Mouse (Mus musculus) cerebellum, adult 11 months (tissue): ENCODE data around the gene Pnpla2.
"Not testable (repeated sequence)": the region's sequence is repeated elsewhere in the genome, so short reads cannot be mapped to it uniquely, and the experiment has no call there.

Experiments
- DNase-seq: peaks from one replicate; pipeline ENCODE4 v3.0.0; 2022

Pnpla2 gene

DNA sequence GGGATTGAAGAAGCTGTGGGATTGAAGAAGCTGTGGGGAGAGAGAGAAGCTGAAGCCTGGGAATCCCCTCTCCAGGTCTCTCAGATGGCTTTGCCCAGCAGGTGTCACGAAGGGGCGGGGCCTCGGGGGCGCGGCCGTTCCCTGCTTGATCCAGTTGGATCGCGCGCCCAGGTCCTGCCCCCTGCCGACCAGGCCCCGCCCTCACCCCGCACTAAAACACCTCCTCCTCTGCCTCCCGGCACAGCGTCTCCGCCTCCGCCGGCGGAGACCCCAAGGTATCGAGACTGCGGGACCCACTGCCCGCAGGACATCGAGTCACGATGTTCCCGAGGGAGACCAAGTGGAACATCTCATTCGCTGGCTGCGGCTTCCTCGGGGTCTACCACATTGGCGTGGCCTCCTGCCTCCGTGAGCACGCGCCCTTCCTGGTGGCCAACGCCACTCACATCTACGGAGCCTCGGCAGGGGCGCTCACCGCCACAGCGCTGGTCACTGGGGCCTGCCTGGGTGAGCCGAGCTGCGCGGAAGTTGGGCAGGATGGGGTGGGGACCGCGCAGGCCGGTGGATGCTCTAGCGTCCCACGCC is at the start of gene Pnpla2:
Gene Pnpla2, plus strand, starts transcription at position 232 of the 585 bp plus-strand sequence.
- peak; percentile 88 for DNase-seq

DNA sequence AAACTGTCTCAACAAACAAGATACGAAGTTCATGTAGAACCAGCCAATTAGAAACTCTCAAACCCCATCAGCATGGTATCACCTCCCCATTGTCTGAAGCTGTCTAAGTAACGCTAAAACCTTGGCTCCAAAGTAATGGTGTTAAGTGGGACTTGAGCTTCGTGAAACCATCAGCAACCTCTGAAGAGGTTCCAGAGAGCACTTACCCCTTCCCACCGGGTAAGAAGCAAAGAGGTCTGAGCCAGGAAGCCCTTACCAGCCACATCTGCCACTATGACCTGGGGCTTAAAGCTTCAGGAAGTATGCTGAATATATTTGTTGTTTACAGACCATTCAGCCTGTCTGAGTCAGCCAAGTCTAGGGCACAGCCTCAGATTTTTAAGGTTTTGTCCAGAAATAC is 49.5 kb upstream of the Pnpla2 start:
- no peak for DNase-seq

DNA sequence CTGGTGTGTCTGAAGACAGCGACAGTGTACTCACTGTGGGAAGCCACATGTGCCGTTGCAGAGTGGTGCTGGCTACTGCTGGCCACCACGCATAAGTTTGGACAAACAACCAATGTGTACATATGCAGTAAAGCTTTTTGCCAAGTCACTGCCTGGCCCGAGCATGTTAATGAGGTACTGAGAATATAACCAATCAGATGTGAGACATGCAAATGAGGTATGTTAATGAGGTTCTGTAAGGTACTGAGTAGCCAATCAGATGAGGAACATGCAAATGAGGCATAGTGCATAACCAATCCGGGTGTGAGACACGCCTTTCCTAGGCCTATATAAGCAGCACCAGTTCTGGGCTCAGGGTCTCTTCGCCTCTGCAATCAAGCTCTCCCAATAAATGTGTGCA is 47.3 kb upstream of the Pnpla2 start:
- not testable (repeated sequence) for DNase-seq

DNA sequence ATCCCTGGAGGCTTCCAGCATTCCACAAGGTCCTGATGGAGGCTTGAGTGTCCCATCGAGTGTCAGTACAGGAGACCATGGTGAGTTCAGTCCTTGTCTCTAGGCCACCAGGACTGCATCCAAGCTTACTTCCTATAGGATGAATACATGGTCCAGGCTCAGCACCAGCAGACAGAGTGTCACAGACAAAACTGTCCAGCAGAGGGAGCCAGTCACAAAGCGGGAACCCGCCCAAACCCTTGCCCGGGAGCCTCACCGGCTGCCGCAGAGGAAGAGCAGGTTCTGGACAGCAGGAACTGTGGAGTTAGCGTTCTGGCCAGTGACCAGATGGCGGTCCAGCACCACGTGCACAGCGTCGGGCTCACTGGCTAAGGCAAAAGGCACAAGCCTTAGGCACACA is 46.2 kb upstream of the Pnpla2 start:
- DNase-seq = peak; percentile 94

DNA sequence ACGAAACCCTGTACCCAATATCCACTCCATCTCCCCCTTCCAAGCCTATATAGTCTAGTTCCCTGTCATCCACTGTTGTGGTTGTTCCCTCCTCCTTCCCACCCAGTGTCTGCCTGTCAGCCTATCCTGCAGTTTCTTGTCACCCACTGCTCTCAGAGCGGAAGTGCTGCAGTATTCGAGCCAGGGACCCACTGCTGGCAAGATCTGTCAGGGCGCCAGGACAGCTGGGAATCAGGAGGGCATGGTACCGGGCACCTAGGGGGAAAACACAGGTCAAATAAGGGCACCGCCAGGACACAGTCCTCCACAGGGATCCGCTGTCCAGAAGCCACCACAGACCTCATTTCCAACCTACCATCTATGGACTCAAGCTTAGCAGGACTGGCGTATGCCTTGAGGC is 44.4 kb upstream of the Pnpla2 start:
- DNase-seq = peak; percentile 37

DNA sequence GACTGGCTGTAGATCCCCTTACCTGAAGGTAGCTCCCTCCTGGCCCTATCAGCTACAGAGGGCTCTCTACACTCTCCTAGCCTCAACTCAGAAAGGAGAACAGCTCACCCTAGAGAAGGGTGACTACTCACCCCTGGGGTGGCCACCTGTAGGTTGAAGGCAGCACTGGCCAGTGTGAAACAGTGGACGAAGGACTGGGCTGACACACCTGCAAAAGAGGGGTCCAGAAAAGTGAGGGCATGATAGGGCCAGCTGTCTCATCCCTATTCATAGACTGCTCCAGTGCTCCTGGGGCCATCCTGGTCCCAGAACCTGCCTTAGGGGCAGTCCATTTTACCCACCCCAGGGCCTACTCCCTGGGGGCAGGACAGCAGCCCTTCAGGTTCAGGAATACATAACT is 43.3 kb upstream of the Pnpla2 start:
- no peak for DNase-seq

DNA sequence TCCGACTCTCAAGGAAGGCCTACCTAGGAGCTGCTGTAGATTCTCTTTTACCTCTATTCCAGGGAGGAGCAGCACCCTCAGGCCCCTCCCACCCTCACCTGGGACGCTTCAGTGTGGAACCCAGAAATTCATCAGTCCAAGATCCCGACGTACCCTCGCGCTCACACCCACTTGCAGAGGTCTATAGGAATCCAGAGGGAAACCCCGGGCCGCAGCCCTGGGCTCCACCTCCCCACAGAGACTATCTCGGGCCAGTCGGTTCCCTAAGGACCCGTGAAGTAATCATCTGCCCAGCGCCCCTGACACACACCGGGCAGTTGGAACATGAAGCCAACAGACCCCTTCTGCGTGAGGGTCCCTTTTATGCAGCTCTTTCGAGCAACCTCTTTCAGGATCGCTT is 41.7 kb upstream of the Pnpla2 start:
- DNase-seq = peak; percentile 46

DNA sequence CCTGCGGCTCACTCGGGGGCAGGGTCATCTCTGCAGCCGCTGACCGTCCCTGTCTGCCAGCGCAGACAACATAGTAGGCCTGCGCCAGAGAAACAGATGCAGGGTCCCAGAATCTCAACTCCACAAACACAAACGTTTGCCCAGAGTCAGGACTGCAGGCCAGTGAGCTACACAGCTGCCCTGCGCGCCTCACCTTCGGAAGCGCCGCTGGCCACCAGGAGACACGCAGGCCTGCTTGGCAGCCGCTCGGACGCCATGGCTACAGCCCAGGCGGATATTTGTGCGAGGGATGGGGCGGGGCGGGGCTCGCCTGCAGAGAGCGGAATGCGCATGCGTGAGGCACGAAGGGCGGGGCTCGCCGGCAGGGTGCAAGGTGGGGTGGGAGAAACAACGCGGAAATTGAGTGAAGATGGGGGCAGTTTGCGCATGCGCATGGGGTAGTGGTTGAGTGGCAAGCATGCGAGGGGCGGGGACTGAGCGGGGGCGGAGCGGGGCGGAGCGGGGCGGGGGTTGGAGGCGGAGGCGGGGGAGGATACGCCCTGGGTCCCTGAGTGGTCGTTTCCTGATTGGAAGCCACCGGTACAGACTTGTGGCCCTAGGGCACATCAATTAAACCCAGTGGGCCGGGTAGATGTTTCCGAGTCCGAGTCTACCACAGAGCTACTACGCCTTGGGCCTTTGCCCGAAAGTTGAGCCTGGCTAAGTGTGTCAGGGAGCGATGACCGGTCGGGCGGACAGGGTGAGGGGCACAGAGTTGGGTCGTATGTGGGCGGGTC is 41.0 kb upstream of the Pnpla2 start, which contains the start of gene Gatd1:
Gene Gatd1, minus strand, starts transcription at position 328 of the 776 bp plus-strand sequence.
- DNase-seq = peak; percentile 99

DNA sequence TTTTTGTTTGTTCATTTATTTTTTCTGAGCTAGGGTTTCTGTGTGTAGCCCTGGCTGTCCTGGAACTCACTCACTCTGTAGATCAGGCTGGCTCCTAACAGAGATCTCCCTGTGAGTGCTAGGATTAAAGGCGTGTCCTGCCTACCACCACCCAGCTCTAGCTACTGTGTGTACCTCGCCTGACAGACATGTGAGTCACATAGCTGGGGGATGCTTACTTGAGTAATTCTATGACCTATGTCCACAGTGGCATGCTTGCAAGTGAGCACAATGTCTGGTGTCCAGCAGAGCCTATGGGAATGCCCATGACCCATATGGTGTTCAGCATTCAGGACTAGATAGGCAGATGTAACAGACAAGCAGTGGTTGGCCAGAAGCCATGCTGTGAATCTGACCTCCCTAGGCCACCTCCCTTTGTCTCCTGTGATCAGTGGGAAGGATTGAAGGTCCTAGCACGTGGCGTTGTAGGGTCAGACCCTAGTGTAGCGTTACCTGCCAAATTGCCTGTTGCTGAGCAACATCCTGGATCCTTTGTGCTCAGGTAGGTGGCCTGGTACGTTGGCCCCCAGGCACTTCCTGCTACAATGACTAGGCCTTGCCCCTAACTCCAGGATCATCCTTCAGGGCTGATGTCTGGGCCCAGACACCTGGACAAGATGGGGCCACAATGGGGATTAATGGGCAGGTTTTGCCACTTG is 38.7 kb upstream of the Pnpla2 start:
- peak; percentile 32 for DNase-seq

DNA sequence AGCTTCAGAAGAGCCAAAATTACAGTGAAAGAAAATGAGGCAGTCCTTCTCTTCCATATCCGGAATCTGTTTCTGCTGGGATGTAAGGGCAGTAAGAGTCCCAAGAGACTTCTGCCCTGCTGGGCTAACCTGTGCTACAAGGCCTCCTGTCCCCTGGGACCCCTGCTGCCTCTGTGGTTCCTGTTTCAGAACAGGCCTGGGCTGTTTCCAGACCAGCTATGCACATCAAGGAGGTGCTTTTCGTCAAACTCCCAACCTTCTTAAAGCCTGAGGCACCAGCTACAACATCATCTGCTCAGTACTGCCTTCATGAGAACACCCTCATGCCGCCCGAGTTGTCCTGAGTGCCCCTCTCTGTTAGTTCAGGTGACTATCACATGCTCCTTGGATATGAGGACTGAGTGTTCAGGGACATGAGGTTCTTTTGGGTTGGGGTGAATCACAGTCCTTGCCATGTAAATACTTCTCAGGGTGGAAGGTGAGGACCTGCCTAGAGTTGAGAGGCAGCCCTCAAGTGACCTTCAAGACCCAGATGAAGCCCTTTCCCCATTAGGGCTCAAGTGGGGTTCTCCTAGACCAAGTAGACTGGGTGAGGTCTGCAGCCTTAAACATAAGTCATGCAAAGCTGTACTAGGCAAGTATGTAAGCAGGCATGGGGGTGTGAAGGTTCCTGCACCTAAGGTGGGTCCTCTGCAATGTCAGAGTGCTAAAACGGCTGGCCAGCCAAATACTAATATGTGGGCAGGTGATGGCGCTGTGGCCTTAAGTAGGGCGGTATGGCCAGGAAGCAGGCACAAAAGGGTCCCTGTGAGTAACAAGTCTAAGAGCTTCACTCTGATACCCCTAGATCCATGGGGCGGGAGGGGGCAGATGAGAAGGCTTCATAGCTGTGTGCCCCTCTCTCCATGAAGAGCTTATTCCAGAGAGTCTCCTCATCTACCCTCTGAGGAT is 37.0 kb upstream of the Pnpla2 start:
- DNase-seq = no peak

DNA sequence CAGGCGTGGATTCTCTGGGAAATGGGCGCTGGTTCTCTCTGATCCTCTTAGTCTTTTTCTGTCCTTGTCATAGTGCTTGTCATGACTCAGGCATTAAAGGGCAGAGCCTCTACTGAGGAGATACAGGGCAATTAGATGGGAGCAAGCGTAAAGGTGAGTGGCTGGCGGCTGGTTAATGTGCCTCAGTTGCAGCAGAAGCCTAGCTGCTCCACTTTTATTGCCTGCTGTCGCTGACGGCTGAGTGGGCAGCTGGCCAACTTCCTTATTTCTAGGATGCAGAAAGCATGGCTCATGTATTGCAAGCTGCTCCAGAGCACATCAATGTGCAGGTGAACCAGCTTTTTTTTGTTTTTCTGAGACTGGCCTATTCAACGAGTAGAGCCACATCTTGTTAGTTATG is 36.0 kb upstream of the Pnpla2 start:
- peak; percentile 33 for DNase-seq

DNA sequence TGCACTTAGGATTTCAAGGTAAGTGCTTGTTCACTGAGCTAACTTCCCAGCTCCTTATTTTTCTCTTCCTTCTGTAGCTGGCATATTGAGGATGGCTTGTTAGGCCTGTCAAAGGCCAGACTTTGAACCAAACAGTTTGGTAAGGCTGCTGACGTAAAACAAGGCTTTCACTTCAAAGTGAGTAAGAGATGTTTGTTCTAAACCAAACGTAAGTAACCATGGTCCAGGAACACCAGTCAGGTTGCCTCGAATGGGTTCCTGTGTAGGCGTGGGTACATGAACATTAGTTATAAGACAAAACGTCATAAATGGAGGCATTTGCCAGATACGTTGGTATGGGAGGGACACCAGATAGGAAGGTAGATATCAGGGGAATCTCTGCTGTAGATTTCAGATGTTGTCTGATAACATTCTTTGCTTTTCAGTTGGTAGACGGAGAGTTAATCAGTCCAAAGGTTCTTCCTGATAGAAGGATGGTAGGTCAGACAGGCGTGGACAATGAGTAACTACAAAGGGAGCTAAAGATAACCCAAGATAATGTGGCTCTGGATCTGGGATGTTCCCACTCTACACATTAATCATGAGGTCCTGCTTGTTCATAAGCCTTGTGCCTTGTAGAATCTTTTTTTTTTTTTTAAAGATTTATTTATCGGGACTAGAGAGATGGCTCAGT is 34.8 kb upstream of the Pnpla2 start:
- no peak for DNase-seq

DNA sequence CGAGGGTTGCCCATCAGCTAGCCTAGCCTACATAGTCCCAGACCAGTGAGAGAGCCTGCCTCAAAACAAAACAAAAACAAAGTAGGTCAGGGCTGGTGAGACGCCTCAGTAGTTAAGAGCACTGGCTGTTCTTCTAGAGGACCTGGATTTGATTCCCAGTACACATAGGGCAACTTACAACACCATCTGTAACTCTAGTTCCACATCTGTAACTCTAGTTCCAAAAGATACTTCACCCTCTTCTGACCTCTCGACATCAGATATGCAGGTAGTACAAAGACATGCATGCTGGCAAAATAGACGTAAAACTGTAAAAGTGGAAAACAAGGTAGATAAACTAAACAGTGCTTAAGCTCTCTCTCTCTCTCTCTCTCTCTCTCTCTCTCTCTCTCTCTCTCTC is 31.2 kb upstream of the Pnpla2 start:
- no peak for DNase-seq

DNA sequence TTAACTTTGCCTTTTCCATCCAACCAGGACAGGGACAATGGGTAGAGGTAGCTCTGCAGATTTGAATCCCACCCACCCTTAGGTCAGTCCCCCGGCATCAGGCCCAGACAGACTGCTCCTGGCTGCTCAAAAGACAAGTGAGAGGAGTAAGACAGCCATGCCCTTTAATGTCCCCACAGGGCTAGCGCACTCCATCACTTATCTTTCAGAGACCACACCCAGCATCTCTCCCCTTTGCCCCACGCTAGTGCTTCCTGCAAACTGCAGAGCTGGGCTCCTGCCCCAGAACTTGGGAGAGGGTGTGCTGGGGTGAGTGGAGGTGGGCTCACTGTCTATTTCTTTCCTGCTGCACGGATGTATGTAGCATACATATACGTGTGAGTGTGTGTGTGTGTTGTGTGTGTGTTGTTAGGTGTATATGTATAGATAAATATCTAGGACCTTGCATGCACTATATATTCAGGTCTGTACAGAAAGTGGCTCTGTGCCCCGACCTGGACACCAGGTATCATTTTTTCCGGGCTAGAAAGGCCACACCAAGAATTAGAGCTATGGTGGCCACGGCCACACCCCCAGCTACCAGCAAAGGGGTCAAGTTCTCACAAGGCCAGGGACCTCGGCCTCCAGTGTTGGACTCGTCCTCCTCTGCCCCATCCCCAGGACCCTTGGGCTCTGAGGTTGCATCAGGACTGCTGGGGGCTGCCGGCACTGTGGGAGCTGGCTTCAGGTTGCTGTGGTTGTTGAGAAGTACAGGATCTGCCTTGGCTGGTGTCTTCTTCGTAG is 27.9 kb upstream of the Pnpla2 start:
- no peak for DNase-seq

DNA sequence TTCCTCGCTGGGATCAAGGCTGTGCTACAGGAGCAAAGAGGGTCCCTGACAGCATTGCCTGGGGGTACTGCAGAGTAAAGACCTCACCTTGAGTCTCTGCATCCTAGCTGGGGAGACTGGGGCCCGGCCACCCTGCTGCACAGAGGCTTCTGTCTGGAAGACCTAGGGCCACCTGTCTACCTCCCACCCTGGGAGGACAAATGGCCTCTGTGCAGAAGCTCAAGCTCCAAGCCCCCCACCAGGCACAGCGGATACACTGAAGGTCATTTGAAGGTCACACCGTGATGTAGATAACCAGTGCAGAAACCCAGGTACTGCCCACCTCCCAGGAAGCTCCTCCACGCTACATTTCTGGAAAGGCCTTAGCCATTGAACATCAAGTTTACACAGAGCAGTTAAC is 26.3 kb upstream of the Pnpla2 start:
- DNase-seq = peak; percentile 43

DNA sequence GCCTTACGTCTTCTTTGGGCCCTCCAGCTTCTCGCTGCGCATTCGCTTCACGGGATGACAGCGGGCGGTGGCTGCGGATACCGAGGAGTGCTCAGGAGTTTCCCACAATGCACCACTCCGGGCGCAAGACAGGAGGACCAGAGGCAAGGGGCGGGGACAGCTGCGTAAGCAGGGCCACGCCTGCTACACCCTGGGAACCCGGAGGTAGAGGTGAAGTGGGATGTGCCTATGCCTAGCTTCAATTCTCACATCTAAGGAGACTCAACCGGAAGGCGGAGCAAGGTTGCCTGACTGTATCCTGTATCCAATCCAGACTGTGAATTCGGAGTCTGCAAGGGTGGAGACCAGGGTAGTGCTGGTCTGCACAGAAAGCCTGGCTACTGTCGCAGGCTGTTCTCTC is 25.7 kb upstream of the Pnpla2 start, which contains the start of gene Cend1:
Gene Cend1, minus strand, starts transcription at position 182 of the 400 bp plus-strand sequence.
- peak; percentile 89 for DNase-seq

DNA sequence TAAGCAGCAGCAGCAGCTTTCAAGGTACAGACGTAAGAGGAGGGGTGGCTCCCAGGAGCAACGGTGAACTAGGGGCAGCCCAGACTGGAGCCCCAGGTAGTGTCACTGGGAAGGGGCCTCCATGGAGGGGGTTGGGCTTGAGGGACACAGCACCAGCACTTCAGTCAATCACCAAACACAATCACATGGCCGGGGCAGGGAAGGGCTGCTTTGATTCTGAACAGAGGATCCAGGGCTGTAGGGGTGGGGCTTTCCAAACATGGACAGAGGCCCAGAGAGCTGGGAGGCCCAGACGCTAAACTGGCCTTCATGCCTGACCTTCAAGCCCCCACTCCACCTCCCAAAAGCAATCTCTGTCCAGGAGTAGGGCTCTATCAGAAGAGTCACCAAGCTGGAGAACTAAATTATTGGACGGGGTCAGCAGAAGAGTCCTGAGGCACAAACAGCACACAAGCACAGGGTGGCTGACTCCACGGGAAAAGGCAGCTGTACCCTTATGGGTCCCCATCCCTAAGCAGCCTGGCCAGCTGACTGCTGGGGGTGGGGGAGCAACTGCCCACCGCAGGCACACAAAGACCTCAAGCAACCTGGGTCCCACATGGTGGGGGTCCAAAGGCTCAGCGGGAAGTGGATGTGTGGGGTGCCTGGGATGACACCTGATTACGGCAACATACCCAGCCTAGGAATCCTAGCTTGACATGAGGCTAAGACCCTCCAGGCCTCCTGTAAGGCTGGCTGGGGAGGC is 25.0 kb upstream of the Pnpla2 start:
- DNase-seq = peak; percentile 49

DNA sequence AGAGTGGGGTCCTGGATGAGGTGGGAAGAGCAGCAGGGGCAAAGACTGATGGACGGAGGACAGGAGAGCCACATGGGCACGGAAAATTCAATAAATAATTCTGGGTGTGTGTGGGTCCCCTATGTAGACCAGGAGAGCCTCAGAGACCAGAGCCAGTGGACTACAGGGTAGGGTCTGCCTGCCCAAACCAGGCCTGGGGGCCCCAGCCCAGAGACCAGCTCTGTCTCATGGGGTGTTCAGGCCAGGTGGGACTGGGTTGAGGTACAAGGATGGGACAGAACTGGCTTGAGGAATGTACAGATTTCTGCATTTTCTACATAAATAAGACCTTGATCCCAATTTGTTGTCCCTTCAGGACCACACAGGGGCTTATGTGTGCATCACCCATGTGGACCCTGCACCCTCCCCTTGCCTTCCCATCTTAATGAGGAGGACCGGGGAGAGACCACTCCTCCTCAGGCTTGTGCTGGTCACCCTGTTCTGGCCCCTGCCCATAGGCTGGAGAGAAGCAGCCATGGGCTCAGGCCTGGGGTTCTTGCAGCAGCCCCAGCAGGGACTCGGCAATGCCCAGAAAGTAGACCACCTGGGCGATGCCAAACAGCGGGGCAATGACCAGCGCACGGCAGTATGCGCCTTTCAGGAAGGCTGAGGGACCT is 24.3 kb upstream of the Pnpla2 start:
- peak; percentile 45 for DNase-seq

DNA sequence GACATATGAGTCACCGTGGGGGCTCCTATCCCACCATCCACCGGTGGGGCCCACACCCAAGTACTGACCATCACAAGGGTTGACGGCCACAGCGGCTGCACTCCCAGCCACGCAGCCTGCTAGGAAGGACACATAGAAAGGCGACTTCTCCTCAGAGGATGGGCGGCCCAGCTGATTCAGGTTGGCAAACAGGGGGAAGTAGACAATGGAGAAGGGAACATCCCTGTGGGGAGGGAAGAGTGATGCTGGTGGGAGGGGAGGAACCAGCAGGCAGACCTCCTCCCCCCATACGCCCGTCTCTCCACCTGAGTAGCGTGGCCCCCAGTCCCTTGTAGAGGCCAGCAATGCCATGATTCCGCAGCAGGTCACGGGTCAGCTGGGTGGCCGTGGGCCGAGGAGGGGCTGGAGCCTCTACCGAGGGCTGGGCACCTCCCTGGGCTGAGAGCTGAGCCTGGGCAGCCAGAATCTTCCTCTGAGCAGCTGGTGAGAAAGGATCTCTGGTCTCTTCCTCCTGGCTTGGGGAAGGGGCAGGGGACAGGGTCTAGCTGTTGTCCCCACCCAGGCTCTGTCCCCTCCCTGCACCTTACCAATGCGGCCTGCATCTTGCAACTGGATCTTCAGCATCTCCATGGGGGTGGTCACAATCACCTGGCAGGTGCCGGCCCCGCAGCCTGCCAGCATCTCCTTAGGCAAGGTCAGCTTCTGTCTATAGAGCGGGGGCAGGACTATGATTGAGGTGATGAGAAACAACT is 23.4 kb upstream of the Pnpla2 start:
- peak; percentile 53 for DNase-seq
